Comparison of ENCODE assay signal across 16 mouse cellular contexts in the genomic region with DNA sequence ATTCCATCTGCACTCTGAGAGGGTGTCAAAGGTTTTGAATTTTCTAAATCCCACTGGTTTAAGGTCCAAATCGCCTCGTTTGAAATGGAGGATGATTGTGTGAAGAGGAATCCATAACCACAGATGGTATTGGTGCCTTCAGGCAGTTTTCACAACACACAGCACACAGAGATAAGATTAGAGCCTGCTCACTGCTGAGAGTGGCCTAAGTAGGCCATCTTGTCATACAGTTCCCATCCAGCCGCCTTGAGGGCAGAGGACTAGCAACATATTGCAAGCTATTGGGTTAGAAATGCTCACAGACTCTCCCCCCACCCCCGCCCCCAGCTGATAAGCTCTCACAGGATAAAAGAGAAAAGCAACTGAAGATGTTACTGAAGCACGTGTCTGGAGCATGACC.
DNase-seq lines count a peak whose midpoint lies in the region; ATAC-seq lines count a peak whose summit lies in the region.
"Had no signal": no experiment of that assay in that cellular context is flagged by ENCODE, and none has a peak within 500 bp of the region (broad histone marks: within the 10 kb centered on the region; RNA-seq: fewer than 3 reads in every experiment).

No protein-coding gene starts in this region.

- ATAC-seq in midbrain, embryonic 11.5 days (ENCODE audit: low FRiP score) = peak; percentile 74
- ATAC-seq in midbrain, embryonic 15.5 days (replicated peaks) = no peak
- ATAC-seq in hindbrain, embryonic 14.5 days (ENCODE audit: low FRiP score) = peak; percentile 72
- ATAC-seq: CD4-positive, CD25-positive, alpha-beta regulatory T cell, adult 4 months; forebrain, embryonic 16.5 days had no signal

- no peaks in the 10 kb centered on the region for H3K27me3 ChIP-seq in midbrain, embryonic 11.5 days (ENCODE audit: control insufficient read depth, insufficient read depth, low read length)
- no peaks in the 10 kb centered on the region for H3K27me3 ChIP-seq in midbrain, embryonic 15.5 days (replicated peaks)
- no peaks in the 10 kb centered on the region for H3K27me3 ChIP-seq in hindbrain, embryonic 14.5 days (ENCODE audit: control insufficient read depth, insufficient read depth, low read length)
- H3K27me3 ChIP-seq: heart, embryonic 13.5 days; kidney, embryonic 15.5 days; liver, embryonic 13.5 days had no signal

- no peaks in the 10 kb centered on the region for H3K9me3 ChIP-seq in midbrain, embryonic 11.5 days (ENCODE audit: control insufficient read depth, low read length)
- H3K9me3 ChIP-seq in midbrain, embryonic 15.5 days = no peaks in the 10 kb centered on the region
- H3K9me3 ChIP-seq in hindbrain, embryonic 14.5 days (ENCODE audit: control insufficient read depth, low read length) = no peaks in the 10 kb centered on the region
- H3K9me3 ChIP-seq: heart, embryonic 13.5 days; kidney, embryonic 15.5 days; liver, embryonic 13.5 days had no signal

- 41% methylated on average over 5 of the region's 5 CpGs for WGBS in midbrain, embryonic 11.5 days
- WGBS in midbrain, embryonic 15.5 days = 40% methylated on average over 5 of the region's 5 CpGs
- WGBS in hindbrain, embryonic 14.5 days = 56% methylated on average over 5 of the region's 5 CpGs

- no peaks in the 10 kb centered on the region for H3K4me1 ChIP-seq in midbrain, embryonic 11.5 days (ENCODE audit: control insufficient read depth, insufficient read depth, low read length)
- no peaks in the 10 kb centered on the region for H3K4me1 ChIP-seq in midbrain, embryonic 15.5 days
- H3K4me1 ChIP-seq in hindbrain, embryonic 14.5 days (replicated peaks; ENCODE audit: control insufficient read depth, insufficient read depth, low read length) = no peaks in the 10 kb centered on the region
- H3K4me1 ChIP-seq: kidney, embryonic 15.5 days; liver, embryonic 13.5 days had no signal

- no peak overlapping the region for H3K9ac ChIP-seq in midbrain, embryonic 11.5 days (ENCODE audit: low read length)
- H3K9ac ChIP-seq in midbrain, embryonic 15.5 days = no peak overlapping the region
- H3K9ac ChIP-seq in hindbrain, embryonic 14.5 days = no peak overlapping the region
- H3K9ac ChIP-seq: heart, embryonic 13.5 days; kidney, embryonic 15.5 days; liver, embryonic 13.5 days had no signal

- no peak overlapping the region for H3K4me2 ChIP-seq in midbrain, embryonic 11.5 days
- H3K4me2 ChIP-seq in midbrain, embryonic 15.5 days = no peak overlapping the region
- H3K4me2 ChIP-seq in hindbrain, embryonic 14.5 days (replicated peaks) = no peak overlapping the region
- H3K4me2 ChIP-seq: heart, embryonic 13.5 days; kidney, embryonic 15.5 days; liver, embryonic 13.5 days had no signal

- H3K36me3 ChIP-seq in midbrain, embryonic 11.5 days (ENCODE audit: control insufficient read depth, insufficient read depth, low read length) = no peaks in the 10 kb centered on the region
- no peaks in the 10 kb centered on the region for H3K36me3 ChIP-seq in midbrain, embryonic 15.5 days (replicated peaks)
- no peaks in the 10 kb centered on the region for H3K36me3 ChIP-seq in hindbrain, embryonic 14.5 days (replicated peaks; ENCODE audit: control insufficient read depth, insufficient read depth)
- H3K36me3 ChIP-seq: heart, embryonic 13.5 days; kidney, embryonic 15.5 days; liver, embryonic 13.5 days had no signal

- no peak overlapping the region for H3K27ac ChIP-seq in midbrain, embryonic 11.5 days (ENCODE audit: low read depth, low read length)
- no peak overlapping the region for H3K27ac ChIP-seq in midbrain, embryonic 15.5 days
- no peak overlapping the region for H3K27ac ChIP-seq in hindbrain, embryonic 14.5 days
- H3K27ac ChIP-seq: heart, embryonic 13.5 days; kidney, embryonic 15.5 days; liver, embryonic 13.5 days had no signal

- H3K4me3 ChIP-seq in midbrain, embryonic 11.5 days (ENCODE audit: low read depth, low read length) = no peak overlapping the region
- no peak overlapping the region for H3K4me3 ChIP-seq in midbrain, embryonic 15.5 days
- H3K4me3 ChIP-seq in hindbrain, embryonic 14.5 days (replicated peaks; ENCODE audit: low read length) = no peak overlapping the region
- H3K4me3 ChIP-seq: heart, embryonic 13.5 days; kidney, embryonic 15.5 days; liver, embryonic 13.5 days; myocyte had no signal

- DNase-seq in midbrain, embryonic 11.5 days (ENCODE audit: low spot score, missing footprints) = no peak
- peak; percentile 34 for DNase-seq in cerebellum, adult 9-11 months
- DNase-seq in hindbrain, embryonic 14.5 days (ENCODE audit: low spot score) = no peak
- DNase-seq in right cerebral cortex, postnatal 25 days = no peak
- DNase-seq in ovary, adult 18-20 months (ENCODE audit: low spot score) = no peak
- no peak for DNase-seq in adipocyte (ENCODE audit: low spot score)
- DNase-seq: gastrocnemius, postnatal 14 days; liver, embryonic 13.5 days; lung, postnatal 4 days; thymus, postnatal 4 days had no signal
